Mouse (Mus musculus) urinary bladder, postnatal 10 days (tissue): ENCODE measurements around the gene Tesk2.
"Not testable (repeated sequence)": the region's sequence is repeated elsewhere in the genome, so short reads cannot be mapped to it uniquely, and the experiment has no call there.

ENCODE experiments used
- DNase-seq: peaks from one replicate; pipeline ENCODE4 v3.0.0; 2022; ENCODE audit warnings: low spot score

The Tesk2 gene

GRCm38 (mm10) chr4:116792453-116792852, 71.7 kb downstream of the Tesk2 start:
- no peak for DNase-seq

- no peak for DNase-seq
These were observed 73.5 kb downstream of the Tesk2 start for GRCm38 (mm10) chr4:116794273-116794672.

- DNase-seq = no peak
These were observed 75.8 kb downstream of the Tesk2 start for GRCm38 (mm10) chr4:116796442-116797110.

GRCm38 (mm10) chr4:116799901-116800300, 79.2 kb downstream of the Tesk2 start:
- DNase-seq = no peak

GRCm38 (mm10) chr4:116807197-116808129, 86.7 kb downstream of the Tesk2 start, which contains the start of the genes Toe1 and Mutyh:
Gene Toe1 (minus strand): TSS chr4:116807640.
Gene Mutyh (plus strand): TSS chr4:116807723.
- peak; percentile 70 for DNase-seq

GRCm38 (mm10) chr4:116811012-116811411, 90.3 kb downstream of the Tesk2 start:
- DNase-seq = no peak

GRCm38 (mm10) chr4:116815276-116815675, 94.5 kb downstream of the Tesk2 start:
- no peak for DNase-seq

- DNase-seq = no peak
These were observed 96.7 kb downstream of the Tesk2 start for GRCm38 (mm10) chr4:116817486-116817885.

GRCm38 (mm10) chr4:116819968-116820901, 99.5 kb downstream of the Tesk2 start:
- no peak for DNase-seq

GRCm38 (mm10) chr4:116820902-116821693, 100.3 kb downstream of the Tesk2 start:
- DNase-seq = no peak

GRCm38 (mm10) chr4:116821694-116822016, 100.9 kb downstream of the Tesk2 start, which contains the start of gene Hpdl:
Gene Hpdl (minus strand): TSS chr4:116821707.
- DNase-seq = no peak

- DNase-seq = no peak
These were observed 103.8 kb downstream of the Tesk2 start for GRCm38 (mm10) chr4:116824541-116825004.

GRCm38 (mm10) chr4:116827819-116828218, 107.1 kb downstream of the Tesk2 start:
- no peak for DNase-seq

GRCm38 (mm10) chr4:116829364-116830069, 108.8 kb downstream of the Tesk2 start:
- DNase-seq = no peak

GRCm38 (mm10) chr4:116830070-116830368, 109.3 kb downstream of the Tesk2 start:
- DNase-seq = no peak

GRCm38 (mm10) chr4:116838999-116839398, 118.3 kb downstream of the Tesk2 start:
- DNase-seq = no peak

GRCm38 (mm10) chr4:116840096-116840495, 119.3 kb downstream of the Tesk2 start:
- not testable (repeated sequence) for DNase-seq

GRCm38 (mm10) chr4:116840841-116841240, 120.1 kb downstream of the Tesk2 start:
- DNase-seq = no peak

- DNase-seq = no peak
These were observed 123.6 kb downstream of the Tesk2 start for GRCm38 (mm10) chr4:116844324-116844723.

GRCm38 (mm10) chr4:116849901-116850300, 129.2 kb downstream of the Tesk2 start:
- DNase-seq = no peak

- DNase-seq = no peak
These were observed 133.5 kb downstream of the Tesk2 start for GRCm38 (mm10) chr4:116854286-116854685.
